Mouse (Mus musculus): Measurements from ENCODE around the gene Ablim1.

The Ablim1 gene

GRCm38 (mm10) chr19:57092958-57093697 is 221.6 kb downstream of the Ablim1 start:
- no peak for DNase-seq

DNA sequence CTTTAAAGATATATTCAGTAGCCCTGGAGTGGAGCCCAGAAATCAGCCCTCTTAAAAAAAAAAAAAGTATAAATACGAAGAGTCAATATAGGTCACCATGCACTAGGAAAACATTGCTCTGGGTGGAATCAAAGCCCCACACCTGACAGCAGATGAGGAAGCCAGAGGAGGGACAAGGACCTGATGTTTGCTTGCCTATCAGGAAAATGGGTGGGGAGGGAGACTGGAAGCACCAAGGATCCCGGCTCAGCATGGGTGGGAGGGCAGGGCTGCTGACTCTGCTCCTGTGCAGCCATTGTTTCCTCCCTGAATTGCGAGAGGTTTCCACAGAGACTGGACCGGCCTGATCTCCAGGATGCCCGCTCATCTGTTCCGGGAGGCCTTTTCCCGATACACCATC is 223.4 kb downstream of the Ablim1 start:
- DNase-seq, result no peak

- no peak for DNase-seq
These were observed 225.8 kb downstream of the Ablim1 start for GRCm38 (mm10) chr19:57088804-57089369.

- DNase-seq, result no peak
These were observed 230.1 kb downstream of the Ablim1 start for GRCm38 (mm10) chr19:57084520-57085166.

- DNase-seq, result no peak
These were observed 230.8 kb downstream of the Ablim1 start for GRCm38 (mm10) chr19:57083887-57084286.

DNA sequence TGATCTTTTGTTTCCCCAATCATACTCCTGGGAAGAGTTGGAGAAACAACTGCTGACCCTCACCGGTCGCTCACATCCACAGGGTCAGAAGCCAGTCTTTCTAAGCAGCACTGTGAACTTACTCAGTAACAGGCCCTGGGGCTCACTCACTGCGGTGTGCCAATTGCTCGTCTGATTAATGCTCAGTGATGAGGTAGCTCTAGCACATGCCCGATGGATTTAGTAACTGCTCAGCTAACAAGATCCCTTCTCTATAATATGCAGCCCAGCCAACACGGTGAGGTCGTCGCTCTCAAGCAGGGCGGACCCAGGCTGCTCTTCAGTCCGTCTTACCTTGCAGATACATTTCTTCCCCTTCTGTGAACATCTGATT is 231.6 kb downstream of the Ablim1 start:
- no peak for DNase-seq

DNA sequence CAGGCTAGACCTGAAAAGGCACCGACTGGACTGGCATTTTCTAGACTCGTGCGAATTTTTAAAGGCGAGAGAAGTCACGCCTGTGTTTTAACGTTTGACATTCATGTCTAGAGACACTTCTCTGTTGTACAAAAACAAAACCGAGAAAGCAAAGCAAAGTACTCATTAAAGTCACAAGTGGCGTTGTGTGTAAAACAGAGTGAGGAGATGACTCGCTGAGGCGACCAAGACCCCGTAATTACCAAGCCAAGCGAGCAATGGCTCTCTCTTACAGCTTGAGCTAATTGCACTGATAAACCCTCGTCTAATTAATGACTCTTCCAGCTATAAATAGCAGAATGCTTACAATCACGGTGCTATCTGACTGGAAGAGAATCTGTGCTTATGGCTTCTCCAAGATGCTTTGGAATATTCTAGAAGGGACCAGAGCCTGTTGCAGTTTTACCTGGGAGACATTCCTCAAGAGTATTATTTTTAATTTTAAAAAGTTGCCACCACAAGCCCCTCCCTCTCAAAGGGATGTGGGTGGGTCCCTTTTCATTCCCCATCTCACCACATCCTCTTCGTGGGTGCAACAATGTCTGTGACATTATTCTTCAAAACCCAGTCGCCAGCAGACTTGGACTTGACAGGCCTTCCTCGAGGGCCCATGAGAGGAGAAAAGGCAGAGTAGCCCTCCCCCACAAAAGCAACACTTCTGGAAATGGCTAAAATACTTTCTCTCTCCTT is 232.1 kb downstream of the Ablim1 start:
- DNase-seq, result no peak

DNA sequence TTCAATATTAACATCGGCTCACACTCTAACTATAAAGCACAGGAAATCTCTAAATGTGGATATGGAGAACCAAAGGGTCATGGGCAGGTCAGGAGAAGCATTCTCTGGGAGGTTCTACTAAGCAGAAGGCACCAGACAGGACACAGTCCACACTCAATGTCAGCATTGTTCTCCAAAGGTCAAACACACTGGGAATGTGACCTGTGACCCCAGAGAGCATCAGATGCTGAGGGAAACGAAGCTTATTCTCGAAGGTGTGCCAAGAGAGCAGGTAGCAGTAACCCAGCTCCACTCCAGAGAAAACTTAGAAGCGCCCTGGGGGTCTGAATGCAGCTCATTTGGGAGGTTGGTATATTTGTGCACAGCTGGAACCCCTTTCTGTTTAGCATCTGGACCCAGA is 233.2 kb downstream of the Ablim1 start:
- DNase-seq, result no peak

- DNase-seq, result no peak
These were observed 235.1 kb downstream of the Ablim1 start for GRCm38 (mm10) chr19:57079606-57079981.

DNA sequence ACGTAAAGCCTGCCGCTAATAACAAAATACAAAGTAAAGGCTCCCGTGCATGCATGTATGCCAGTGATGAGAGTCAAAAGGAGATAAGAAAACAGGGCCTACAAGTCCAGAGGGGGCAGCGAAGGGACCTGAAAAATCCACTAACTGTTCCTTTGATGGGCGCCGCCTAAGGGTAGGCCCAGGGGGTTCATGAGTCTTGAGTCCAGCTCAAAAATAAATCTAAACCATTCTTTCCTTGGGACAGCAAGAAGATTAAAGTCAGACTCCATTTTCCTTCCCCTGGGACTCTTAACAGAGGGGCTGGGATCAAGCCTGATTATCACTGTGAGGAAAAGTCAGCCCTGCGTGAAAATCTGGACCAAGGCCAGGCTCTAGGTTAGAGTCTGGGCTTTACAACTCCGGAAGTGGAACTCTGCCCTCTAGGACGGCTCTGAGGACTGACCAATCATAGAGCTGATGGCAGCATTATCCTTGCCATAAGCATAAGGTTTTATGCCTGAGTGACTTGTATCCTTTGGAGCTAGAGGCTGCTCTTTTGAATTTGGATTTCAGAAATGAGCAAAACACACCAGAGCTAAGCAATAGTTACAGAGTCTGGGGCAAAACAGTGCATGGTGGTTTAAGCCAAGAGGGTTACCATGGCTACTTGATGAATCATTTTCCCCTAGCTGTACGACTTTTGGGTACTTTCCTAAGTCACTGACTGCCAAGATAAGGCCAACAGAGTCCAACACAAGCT is 235.7 kb downstream of the Ablim1 start:
- peak; percentile 26 for DNase-seq

DNA sequence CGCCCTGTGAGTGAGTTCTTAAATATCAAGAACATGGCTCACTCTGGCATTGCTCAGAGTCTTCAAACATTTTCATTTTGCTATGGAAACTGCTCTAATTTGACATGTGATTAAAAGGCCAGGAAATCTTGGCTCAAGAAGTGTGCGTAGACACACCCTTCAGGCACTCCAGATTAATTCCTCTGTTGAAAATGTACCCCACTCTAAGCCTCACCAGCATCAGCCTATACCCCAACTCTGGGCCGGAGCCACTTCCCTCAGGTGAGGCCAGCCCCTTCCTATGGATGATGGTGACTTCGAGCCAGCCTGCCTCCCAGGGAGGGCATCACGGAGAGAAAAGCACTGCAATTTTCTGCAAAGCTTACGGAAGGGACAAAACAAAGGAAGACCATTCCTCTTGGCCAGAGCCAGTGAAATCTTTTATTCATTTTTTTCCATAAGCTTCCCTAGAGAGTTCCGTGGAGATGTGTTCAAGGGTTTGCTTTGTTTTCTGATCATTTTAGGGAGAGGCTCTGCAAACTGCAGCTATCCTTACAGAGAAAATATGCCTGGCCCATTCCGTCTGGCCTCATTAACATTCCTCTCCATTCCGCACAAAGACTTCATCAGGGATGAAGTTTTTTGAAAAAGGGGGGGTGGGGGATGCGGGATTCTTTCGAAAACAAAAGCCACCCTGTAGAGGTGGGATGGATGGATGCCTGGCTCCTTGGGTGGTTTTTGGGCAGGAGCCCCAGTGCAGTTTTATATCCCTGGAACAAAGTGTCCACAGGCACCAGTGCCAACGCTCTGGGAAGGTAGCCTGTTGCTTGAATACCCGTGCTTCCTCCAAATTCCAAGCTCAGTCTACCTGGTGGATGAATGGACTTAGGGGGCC is 236.7 kb downstream of the Ablim1 start:
- DNase-seq, result peak; percentile 56

DNA sequence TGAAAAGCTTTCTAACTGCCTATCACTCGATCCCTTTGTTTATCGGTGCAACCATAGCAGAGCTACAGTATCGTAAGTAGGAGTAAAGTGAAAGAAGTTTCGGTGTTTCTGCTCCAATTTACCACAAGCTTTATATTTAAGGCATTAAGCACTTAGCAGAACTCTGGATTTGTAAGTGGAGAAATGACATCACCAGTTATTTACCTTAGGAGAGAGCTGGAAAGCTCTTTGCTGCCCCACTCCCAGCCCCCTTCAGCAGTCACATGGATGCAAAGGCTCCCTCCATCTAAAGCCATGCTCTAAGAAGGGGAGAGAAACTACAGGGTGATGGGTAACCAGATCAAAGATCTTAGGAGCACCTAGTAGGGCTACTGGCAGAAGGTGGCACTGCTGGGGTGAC is 241.3 kb downstream of the Ablim1 start:
- no peak for DNase-seq

- no peak for DNase-seq
These were observed 242.0 kb downstream of the Ablim1 start for GRCm38 (mm10) chr19:57072756-57073155.

GRCm38 (mm10) chr19:57067108-57067613 is 247.6 kb downstream of the Ablim1 start:
- no peak for DNase-seq

- peak; percentile 74 for DNase-seq
These were observed 248.4 kb downstream of the Ablim1 start for GRCm38 (mm10) chr19:57066313-57066712.

DNA sequence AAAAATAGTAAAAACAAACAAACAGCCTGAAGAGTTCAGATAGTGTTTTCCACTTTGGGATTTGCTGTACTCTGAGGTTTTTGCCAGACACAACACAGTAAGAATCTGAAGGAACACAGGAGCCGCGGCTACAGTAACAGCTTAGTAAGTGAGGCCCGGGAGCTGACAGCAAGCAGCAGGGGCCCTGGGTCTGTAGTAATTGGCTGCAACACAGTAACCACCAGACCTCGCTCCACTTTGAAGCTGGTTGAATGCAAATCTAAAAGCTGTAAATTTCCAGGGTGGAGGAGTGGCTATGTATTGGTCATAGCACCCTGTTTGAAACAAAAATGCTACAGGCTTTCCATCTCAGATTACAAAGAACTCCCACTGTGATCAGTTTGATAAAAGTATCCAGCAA is 252.0 kb downstream of the Ablim1 start:
- no peak for DNase-seq

- DNase-seq, result no peak
These were observed 255.6 kb downstream of the Ablim1 start for GRCm38 (mm10) chr19:57059018-57059580.

DNA sequence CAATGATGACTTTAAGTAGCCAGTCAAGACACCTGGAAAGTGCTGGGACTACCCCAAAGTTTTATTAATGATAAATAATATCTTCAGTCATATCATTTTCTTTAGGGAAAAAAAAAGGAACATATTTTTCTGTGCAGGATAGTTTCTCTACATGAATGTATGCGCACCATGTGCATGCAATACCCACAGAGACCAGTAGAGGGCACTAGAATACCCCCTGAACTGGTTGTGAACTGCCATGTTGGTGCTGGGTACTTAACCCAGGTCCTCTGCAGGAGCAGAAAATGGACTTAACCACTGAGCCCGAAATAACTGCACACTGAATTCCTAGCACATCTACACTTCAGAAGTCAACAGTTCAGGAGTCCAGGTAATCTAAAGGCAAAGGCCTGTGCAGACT is 257.2 kb downstream of the Ablim1 start:
- DNase-seq, result no peak

GRCm38 (mm10) chr19:57055215-57056120 is 259.3 kb downstream of the Ablim1 start:
- no peak for DNase-seq

- DNase-seq, result no peak
These were observed 261.8 kb downstream of the Ablim1 start for GRCm38 (mm10) chr19:57052959-57053358.
